Mouse (Mus musculus) cerebellum, adult 2 months (tissue): ENCODE measurements around the gene Dok1.

Experiments
- CTCF ChIP-seq: fragments of 200-500 bp; IDR thresholded peaks from 2 replicates; pipeline ENCODE4 v1.5.1; 2011; ENCODE audit warnings: low read depth, mild to moderate bottlenecking, control low read depth, low read length, moderate library complexity, borderline replicate concordance; ENCODE audit not compliant: insufficient read depth
- POLR2A ChIP-seq: fragments of 200-500 bp; IDR thresholded peaks from 2 replicates; pipeline ENCODE4 v1.6.1; 2011; ENCODE audit warnings: low read length, control low read depth, borderline replicate concordance; ENCODE audit not compliant: insufficient read depth

DNA sequence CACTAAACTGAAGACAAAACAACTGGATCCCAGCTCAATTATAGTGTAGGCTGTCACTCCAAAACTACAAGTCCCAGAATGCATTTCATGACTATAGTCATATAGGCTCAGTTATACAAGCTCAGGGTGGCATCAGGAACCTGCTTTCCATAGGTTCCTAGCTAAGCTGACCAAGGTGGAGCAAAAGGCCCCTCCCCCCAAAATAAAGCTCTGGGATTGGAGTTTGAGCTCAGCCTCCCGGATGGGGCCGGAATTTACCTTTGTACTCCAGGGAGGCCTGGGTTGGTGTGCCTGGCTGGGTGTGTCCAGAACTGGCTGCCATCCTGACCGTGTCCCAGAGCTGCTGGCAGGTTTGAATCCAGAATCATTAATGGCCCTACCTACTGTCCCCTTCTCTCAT, 24.5 kb upstream of the Dok1 start, which contains the start of gene Dqx1:
- TF ChIP-seq POLR2A (no peak), CTCF (no peak)
